Mouse (Mus musculus): ENCODE data around the gene Gm904. TPM values are rescaled to one million over a fixed set of nuclear protein-coding genes. Genes with fewer than 3 reads are reported as not detected.
"Not testable (repeated sequence)": the region's sequence is repeated elsewhere in the genome, so short reads cannot be mapped to it uniquely, and the experiment has no call there.

Gm904 gene
- polyA plus RNA-seq (2021) = not detected

GRCm38 (mm10) chr13:50642928-50643327, at the start of gene Gm904:
Gene Gm904 (plus strand): TSS chr13:50643228.
- ATAC-seq; H3K27me3 ChIP-seq; POLR2A ChIA-PET; in situ Hi-C loops (cut with MboI; ENCODE audit: low pct_unique_long_range_greater_than_20kb); DNase-seq (ENCODE audit: low read depth, low spot score); CTCF ChIA-PET: not testable (repeated sequence)

DNA sequence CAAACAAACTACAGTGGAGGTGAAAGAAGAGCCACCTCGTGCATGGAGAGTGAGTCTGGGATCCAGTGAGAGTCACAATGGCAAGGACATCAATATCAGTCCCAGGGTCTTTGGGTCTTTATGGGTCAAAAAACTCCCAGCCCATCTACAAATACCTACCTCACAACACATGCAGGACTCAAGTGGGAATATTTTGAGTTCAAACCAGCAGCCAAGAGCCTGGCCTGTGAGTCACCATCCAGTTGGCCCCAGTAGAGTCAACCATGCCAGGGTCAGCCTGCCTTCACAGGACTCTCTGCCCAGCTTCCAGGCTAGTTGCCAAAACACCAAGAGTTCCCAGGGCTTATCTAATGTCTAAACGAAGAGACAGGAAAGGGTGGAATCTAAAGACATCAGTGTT, 5.7 kb downstream of the Gm904 start:
- POLR2A ChIA-PET; DNase-seq (ENCODE audit: low read depth, low spot score); in situ Hi-C loops (cut with MboI; ENCODE audit: low pct_unique_long_range_greater_than_20kb); CTCF ChIA-PET; ATAC-seq; H3K27me3 ChIP-seq: not testable (repeated sequence)

Other genes starting within 250 kb of the Gm904 start
- 26.1 TPM for gene Fbxw17, start 225.4 kb upstream of the Gm904 start, polyA plus RNA-seq (2021)
- gene Gm47429, start 199.3 kb upstream of the Gm904 start, polyA plus RNA-seq (2021) = not detected
- gene Nutm2, start 175.9 kb upstream of the Gm904 start, polyA plus RNA-seq (2021) = not detected
- gene Gm8765, start 55.1 kb downstream of the Gm904 start, polyA plus RNA-seq (2021) = not detected